Mouse (Mus musculus) myocyte (in vitro differentiated cells): ENCODE data around the gene Slc4a3. TPM values are rescaled to one million over a fixed set of nuclear protein-coding genes. Genes with fewer than 3 reads are reported as not detected.

Experiments used
- H3K27me3 ChIP-seq: one replicate; pipeline ENCODE4 v1.6.1; 2011; ENCODE audit not compliant: control insufficient read depth, insufficient read depth, insufficient read length
- H3K36me3 ChIP-seq: one replicate; pipeline ENCODE4 v1.6.1; 2011; ENCODE audit not compliant: control insufficient read depth, insufficient read depth
- H3K4me2 ChIP-seq: one replicate; pipeline ENCODE4 v1.6.1; 2011; ENCODE audit warnings: low read depth, control low read depth
- H3K4me3 ChIP-seq: one replicate; pipeline ENCODE4 v1.5.1; 2011; ENCODE audit warnings: mild to moderate bottlenecking, control low read depth, moderate library complexity
- H3K79me2 ChIP-seq: one replicate; pipeline ENCODE4 v1.6.1; 2011; ENCODE audit not compliant: control insufficient read depth, insufficient read depth
- H3ac ChIP-seq: one replicate; pipeline ENCODE4 v1.6.1; 2011; ENCODE audit not compliant: control insufficient read depth, insufficient read length
- CEBPB ChIP-seq: IDR thresholded peaks from 2 replicates; pipeline ENCODE4 v1.6.1; 2011; ENCODE audit warnings: mild to moderate bottlenecking, moderate library complexity; ENCODE audit not compliant: poor library complexity, insufficient read depth, severe bottlenecking
- E2F4 ChIP-seq: IDR thresholded peaks from one replicate; pipeline ENCODE4 v1.6.1; 2011; ENCODE audit warnings: mild to moderate bottlenecking, control low read depth, moderate library complexity; ENCODE audit not compliant: insufficient read depth
- MAX ChIP-seq: IDR thresholded peaks from one replicate; pipeline ENCODE4 v1.6.1; 2011; ENCODE audit warnings: low read depth, mild to moderate bottlenecking, control low read depth
- MYOD1 ChIP-seq, 3 experiments: IDR thresholded peaks; one replicate each; pipeline ENCODE4 v1.6.1; 2011; ENCODE audit warnings: control low read depth in 2 of 3, low read depth in 2 of 3, mild to moderate bottlenecking in 2 of 3, moderate library complexity in 1 of 3; ENCODE audit not compliant: insufficient read length in 2 of 3, control insufficient read depth in 1 of 3
- MYOG ChIP-seq, 3 experiments: IDR thresholded peaks; one replicate each; pipeline ENCODE4 v1.6.1; 2011; ENCODE audit warnings: control low read depth in 2 of 3, low read depth in 2 of 3, mild to moderate bottlenecking in 2 of 3; ENCODE audit not compliant: insufficient read length in 2 of 3, control insufficient read depth in 1 of 3, insufficient read depth in 1 of 3
- POLR2A ChIP-seq: IDR thresholded peaks from one replicate; pipeline ENCODE4 v1.6.1; 2011; ENCODE audit warnings: low read depth, mild to moderate bottlenecking, control low read depth, moderate library complexity; ENCODE audit not compliant: insufficient read length
- POLR2AphosphoS2 ChIP-seq: IDR thresholded peaks from one replicate; pipeline ENCODE4 v1.6.1; 2011; ENCODE audit warnings: low read depth, control low read depth; ENCODE audit not compliant: insufficient read length
- REST ChIP-seq: IDR thresholded peaks from one replicate; pipeline ENCODE4 v1.6.1; 2011; ENCODE audit warnings: mild to moderate bottlenecking, control low read depth, moderate library complexity; ENCODE audit not compliant: insufficient read depth, insufficient read length
- SRF ChIP-seq: IDR thresholded peaks from one replicate; pipeline ENCODE4 v1.6.1; 2011; ENCODE audit warnings: low read depth; ENCODE audit not compliant: control insufficient read depth, insufficient read length
- TCF12 ChIP-seq: IDR thresholded peaks from one replicate; pipeline ENCODE4 v1.6.1; 2011; ENCODE audit warnings: mild to moderate bottlenecking, control low read depth; ENCODE audit not compliant: poor library complexity, insufficient read depth, severe bottlenecking
- TCF3 ChIP-seq: IDR thresholded peaks from one replicate; pipeline ENCODE4 v1.6.1; 2011; ENCODE audit warnings: low read depth, control low read depth; ENCODE audit not compliant: insufficient read length
- USF1 ChIP-seq: IDR thresholded peaks from one replicate; pipeline ENCODE4 v1.6.1; 2011; ENCODE audit warnings: low read depth, mild to moderate bottlenecking, control low read depth, moderate library complexity
- polyA plus RNA-seq: library from polyadenylated mRNA; unstranded; fragments of >200 nt; fragmentation: generic; extraction: Trizol; gene quantifications from one replicate; pipeline ENCODE4 v1.2.1, GENCODE M21; 2012; ENCODE audit warnings: missing spikeins

The Slc4a3 gene
- polyA plus RNA-seq, 1 experiment, result 48.6 TPM

DNA sequence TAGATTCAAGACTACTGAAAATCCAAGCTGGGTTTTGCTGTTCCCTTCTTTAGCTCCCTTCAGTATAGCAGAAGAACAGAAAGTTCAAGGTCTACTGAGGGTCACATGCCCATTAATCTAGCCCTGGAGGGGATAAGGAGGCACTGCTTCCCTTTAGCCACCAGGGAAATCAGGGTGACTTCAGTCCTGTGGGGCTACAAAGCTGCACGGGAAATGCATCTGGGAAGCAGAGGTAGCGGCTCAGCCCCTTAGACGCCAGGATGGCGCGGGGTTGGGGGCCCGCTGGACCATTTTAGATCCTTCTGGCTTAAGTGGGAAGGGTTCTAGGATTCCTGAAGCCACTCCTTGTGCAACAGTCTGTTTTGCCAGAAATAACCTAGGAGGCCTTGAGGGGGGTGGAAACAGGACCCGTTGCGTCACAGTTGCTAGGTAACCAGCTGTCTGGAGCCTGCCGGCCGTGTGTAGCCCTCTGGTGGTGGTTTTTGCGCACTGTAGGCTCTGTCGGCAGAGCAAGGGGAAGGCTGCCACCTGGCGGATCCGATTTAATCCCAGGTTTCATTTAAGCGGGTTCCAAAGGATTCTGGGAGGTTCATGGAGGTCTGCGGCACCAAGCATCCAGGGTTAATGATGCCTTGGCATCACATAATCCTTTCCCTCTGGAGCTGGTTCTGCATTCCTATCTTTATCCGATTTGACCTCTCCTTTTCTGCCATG is 13.3 kb downstream of the Slc4a3 start:
- Histone ChIP-seq H3K36me3 (no peaks in the 10 kb centered on the region), H3K79me2 (no peaks in the 10 kb centered on the region), H3ac (no peak overlapping the region), H3K4me2 (peak overlapping the region; percentile 65), H3K4me3 (no peak overlapping the region), H3K27me3 (no peaks in the 10 kb centered on the region)
- TF ChIP-seq E2F4, result no peak
- peak; percentile 24 for TF ChIP-seq SRF
- TF ChIP-seq TCF12, result no peak
- TF ChIP-seq REST, result no peak
- TF ChIP-seq USF1, result peak; percentile 24
- peak; percentile 89 for TF ChIP-seq POLR2AphosphoS2
- TF ChIP-seq POLR2A, result peak; percentile 49
- peak in 2 of 3 experiments; percentile 46 to 86 for TF ChIP-seq MYOG (IDR thresholded peaks at IDR 0.05; ENCODE audit: control insufficient read depth in 1 of 3, insufficient read depth in 1 of 3, insufficient read length in 2 of 3, low read depth in 2 of 3)
- TF ChIP-seq CEBPB, result peak; percentile 70; the same call in 1 of the 2 replicates
- peak; percentile 5 to 77 (median 66) for TF ChIP-seq MYOD1 (IDR thresholded peaks at IDR 0.05; ENCODE audit: control insufficient read depth in 1 of 3, insufficient read length in 2 of 3, low read depth in 2 of 3)
- TF ChIP-seq TCF3, result no peak

DNA sequence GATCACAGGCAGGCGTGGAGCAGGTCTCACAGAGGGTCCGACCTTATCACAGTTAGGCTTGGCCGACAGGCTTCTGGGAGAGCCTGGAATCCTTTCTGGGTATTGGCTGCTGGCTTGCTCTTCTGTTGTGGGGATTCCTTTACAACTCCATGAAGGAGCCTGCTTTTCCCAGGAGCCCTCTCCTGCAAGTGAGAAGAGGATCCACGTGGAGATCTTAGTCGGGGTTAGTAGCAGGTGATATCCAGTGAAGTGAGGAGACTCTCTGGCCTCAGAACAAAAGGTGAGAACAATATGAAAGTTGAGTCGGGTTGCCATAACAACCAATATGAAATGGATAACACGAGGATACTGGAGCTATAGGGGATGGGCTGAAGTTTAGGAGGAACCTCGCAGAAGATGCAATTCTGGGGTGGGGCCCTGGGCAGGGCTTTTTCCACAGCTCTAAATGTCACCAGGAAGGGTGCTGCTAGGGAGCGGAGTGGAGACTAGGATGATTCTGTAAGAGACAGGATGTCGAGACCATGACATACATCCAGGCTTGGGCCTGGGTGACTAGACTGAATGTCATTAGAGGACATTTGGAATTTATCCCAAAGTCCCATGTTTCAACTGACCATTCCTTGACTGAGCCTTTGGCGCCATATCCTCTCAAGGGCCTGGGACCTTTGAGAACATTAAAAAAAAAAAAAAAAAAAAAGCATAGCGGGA is 14.3 kb downstream of the Slc4a3 start:
- Histone ChIP-seq H3K4me2 (peak overlapping the region; percentile 65), H3K79me2 (no peaks in the 10 kb centered on the region), H3K4me3 (no peak overlapping the region), H3K27me3 (no peaks in the 10 kb centered on the region), H3ac (no peak overlapping the region), H3K36me3 (no peaks in the 10 kb centered on the region)
- TF ChIP-seq POLR2AphosphoS2, result peak; percentile 58
- TF ChIP-seq REST, result no peak

DNA sequence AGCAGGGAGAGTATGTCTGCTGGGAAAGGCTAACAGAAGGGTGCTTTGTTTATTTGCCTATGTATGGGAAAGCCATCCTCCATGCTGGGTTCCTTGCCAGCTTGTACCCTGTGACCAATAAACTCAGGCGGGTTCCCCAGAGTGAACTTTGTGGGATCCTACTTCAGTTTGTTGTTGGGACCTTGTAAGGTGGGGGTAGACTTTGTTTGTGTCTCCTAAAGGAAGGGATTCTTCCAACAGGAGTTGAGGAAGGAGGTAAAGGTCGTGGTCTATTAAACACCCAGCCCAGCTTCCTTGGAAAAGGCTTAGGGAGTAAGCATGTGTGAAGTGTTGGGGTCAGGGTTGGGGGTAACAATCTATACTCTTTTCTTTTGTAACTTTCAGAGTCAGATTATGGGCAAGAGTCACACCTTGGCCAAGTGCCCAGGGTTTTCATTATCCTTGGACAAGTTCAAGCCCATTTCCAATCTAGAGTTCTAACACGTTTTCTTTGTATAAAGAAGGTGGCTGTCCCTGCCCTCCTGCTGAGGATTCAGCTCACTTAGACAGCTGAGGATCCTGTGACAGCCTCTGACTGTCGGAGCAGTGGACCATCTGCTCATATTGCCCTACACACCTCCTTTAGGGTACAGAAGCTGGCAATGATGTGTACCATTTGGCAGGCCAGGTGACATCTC is 15.3 kb downstream of the Slc4a3 start:
- H3K4me2 ChIP-seq, result no peak overlapping the region
- H3ac ChIP-seq, result no peak overlapping the region
- H3K4me3 ChIP-seq, result no peak overlapping the region
- TF ChIP-seq MYOG (IDR thresholded peaks at IDR 0.05; ENCODE audit: control insufficient read depth in 1 of 3, insufficient read depth in 1 of 3, insufficient read length in 2 of 3, low read depth in 2 of 3) (peak in 2 of 3 experiments; percentile 14 to 33), REST (no peak), POLR2AphosphoS2 (peak; percentile 74), POLR2A (peak; percentile 7), MYOD1 (IDR thresholded peaks at IDR 0.05; ENCODE audit: control insufficient read depth in 1 of 3, insufficient read length in 2 of 3, low read depth in 2 of 3) (peak in 2 of 3 experiments; percentile 2 to 58), TCF12 (no peak), E2F4 (no peak), SRF (no peak), TCF3 (no peak), USF1 (no peak), MAX (no peak)
- no peaks in the 10 kb centered on the region for H3K27me3 ChIP-seq
- no peaks in the 10 kb centered on the region for H3K36me3 ChIP-seq
- no peaks in the 10 kb centered on the region for H3K79me2 ChIP-seq

DNA sequence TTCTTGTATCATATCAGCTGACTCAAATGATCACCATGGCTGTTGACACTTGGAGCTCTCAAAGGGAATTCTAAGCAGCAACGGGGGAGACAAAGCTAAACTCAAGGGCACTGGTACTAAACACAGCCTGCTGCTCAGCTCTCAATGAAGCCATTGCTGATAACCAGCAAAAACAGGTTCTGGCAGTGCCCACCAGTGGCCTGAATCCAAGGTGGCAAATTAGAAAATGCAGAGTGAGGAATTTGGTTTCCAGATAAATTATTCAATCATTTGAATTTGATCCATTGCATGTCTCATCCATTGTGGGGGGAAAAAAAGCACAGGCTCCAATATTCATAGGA is 15.8 kb downstream of the Slc4a3 start:
- H3ac ChIP-seq, result no peak overlapping the region
- no peak overlapping the region for H3K4me3 ChIP-seq
- TF ChIP-seq E2F4, result no peak
- TF ChIP-seq TCF12, result no peak
- TF ChIP-seq CEBPB, result no peak
- no peak for TF ChIP-seq MAX
- TF ChIP-seq SRF, result no peak
- TF ChIP-seq USF1, result no peak
- no peak for TF ChIP-seq POLR2AphosphoS2
- TF ChIP-seq MYOG (IDR thresholded peaks at IDR 0.05; ENCODE audit: control insufficient read depth in 1 of 3, insufficient read depth in 1 of 3, insufficient read length in 2 of 3, low read depth in 2 of 3), result no peak
- no peak for TF ChIP-seq TCF3
- no peak overlapping the region for H3K4me2 ChIP-seq
- no peaks in the 10 kb centered on the region for H3K27me3 ChIP-seq
- no peaks in the 10 kb centered on the region for H3K36me3 ChIP-seq
- no peaks in the 10 kb centered on the region for H3K79me2 ChIP-seq

DNA sequence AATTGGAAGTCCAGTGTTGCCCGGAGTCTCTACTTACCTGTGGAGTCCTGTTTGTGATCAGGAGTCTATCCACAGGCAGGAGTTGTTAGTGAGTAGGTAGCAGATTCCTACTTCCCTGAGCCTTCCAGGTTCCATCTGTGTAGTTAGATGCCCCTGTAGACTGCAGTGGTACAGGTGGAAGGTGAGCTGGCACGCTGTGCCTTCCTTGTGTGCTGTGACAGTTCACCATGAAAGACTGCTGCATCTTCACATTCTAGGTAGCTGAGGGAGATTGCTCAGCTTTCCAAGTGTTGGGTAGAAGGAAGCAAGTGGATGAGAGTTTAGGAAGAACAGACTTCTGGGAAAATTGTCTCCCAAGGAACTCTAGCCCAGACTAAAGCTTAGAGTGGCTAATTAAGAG is 18.0 kb downstream of the Slc4a3 start:
- Histone ChIP-seq H3K4me2 (no peak overlapping the region), H3ac (no peak overlapping the region), H3K27me3 (no peaks in the 10 kb centered on the region), H3K4me3 (no peak overlapping the region), H3K36me3 (no peaks in the 10 kb centered on the region), H3K79me2 (no peaks in the 10 kb centered on the region)
- TF ChIP-seq MYOD1 (IDR thresholded peaks at IDR 0.05; ENCODE audit: control insufficient read depth in 1 of 3, insufficient read length in 2 of 3, low read depth in 2 of 3) (no peak), POLR2AphosphoS2 (peak; percentile 76)
